Mouse (Mus musculus) fibroblast of lung, adult 2 months (primary cell): ENCODE measurements at regions not wholly inside any gene's neighbourhood (a gene's known extent, or its start where the extent isn't known, plus 50 kb on each side); places are given as distances from the start of the nearest gene placed in this dataset.
A peak's percentile ranks its signal among the peaks of the same experiment; 100 is the strongest.

Source experiments
- DNase-seq: peaks from one replicate; pipeline ENCODE4 v3.0.0-alpha.2; 2011; ENCODE audit warnings: low read depth

DNA sequence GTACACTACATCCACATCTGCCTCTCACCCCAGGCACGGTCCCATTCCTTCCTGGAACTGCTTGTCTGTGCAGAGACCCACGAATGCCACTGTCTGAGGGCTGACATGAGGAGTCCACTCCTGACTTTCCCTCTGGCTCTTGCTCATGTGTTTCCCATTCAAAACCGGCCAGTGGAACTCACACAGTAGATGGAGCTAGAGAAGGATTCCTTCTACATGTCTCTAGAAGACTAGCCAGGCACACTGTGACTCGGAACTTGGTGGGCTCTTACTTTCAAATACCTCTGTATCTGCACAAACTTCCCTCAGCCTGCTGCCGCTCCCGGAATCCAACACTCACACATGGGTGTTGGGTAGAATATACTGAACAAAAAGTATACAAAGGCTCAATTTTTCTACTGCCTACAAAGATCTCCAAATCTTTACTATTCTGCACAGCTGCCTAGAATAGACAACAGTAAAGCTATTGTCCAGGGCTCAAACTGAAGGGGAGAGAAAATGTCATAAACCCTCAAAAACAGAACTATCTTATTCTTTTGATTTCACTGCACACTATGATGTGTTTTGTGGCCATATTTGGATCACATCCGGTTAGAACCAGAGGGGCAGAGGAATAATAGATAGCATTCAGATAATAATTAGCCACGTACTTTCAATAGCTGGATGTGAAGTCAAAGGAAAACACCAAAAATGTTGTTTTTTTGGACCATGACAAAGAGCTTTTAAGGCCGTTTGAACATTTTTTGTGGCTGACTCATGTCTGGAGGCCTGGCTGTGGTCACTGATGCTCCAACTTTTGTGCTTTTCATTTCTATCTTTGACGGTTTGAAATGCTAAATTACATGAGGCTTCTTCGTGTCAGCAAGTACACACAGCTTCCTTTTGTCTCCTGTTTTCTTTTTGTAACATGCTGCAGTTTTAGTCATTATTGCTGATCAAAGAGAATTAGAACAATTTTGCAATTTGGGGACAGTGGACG is 164.3 kb upstream of the Foxd3 start:
- DNase-seq: peak; percentile 46

DNA sequence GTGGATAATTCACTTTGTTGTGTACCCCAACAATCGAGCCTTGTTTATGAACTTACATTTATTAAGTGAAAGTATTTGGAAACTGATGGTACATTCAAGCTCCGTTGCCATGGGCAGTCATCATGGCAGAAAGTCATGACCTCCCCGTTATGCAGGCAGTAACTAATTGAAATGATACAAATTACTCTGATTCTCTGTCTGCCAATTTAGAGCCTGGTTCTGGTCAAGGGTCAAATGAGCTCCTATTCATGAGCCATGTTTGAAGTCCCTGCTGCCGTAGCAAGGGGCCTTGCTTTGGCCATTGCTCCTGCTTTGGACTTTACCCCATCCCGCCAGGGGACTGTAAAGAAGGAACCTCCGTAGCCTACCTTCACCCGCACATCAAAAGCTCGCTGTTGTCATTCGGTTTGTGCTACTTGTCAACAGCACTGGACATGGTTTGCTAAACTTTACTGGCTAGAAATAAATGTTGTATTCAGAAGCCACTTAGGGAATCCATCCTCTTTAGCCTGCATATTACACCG is 152.8 kb upstream of the Foxd3 start:
- no peak for DNase-seq

DNA sequence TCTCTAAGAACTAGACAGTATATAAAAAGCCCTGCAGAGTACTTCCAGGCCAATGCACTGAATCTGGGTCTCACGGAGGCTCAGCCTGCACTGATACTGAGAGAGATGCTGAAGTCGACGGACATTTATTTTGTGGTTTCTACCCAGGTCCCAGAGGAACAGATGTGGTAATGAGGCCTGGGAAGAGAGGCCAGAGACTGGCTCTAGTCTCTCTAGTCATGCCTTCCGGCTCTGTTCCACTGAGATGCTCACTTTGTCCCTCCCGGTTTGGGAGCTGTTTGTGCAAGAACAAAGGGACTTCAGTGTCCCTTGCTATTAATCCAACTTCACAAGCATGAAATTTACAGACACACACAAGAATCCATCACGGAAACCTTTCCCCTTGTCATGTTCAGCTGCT is 144.1 kb upstream of the Foxd3 start:
- no peak for DNase-seq

DNA sequence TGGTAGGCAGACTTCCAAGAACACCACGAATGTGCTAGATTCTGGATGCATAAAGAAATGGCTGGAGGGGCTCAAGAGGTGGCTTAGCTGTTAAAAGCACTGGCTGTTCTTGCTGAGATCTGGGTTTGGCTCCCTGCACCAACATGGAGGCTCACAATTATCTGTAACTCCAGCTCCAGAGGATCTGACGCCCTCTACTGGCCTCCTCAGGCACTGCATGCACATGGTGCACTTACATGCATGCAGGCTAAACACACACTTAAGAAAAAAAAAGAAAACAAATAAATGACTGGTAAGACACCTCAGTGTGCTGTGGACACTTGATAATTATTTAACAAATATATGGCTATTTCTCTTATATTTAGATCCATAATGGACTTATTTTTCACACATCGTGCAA is 139.2 kb upstream of the Foxd3 start:
- no peak for DNase-seq

DNA sequence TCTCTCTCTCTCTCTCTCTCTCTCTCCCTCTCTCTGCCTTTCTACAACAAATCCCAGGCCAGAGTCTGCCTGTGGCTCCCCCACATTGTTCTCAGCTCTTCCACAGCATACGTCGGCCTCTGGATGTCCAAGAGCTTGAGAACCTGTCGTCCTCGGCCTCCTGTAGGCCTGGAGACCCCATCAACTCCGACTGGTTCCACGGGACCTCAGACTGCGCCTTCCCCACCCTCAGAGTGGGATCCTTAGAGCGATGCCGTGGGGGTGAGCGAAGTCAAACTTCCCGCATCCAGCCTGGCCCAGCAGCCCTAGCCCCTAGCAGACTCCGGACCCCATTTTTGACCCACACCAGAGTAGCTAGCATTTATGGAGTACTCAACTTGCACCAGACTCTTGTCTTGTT is 128.7 kb upstream of the Foxd3 start:
- no peak for DNase-seq

DNA sequence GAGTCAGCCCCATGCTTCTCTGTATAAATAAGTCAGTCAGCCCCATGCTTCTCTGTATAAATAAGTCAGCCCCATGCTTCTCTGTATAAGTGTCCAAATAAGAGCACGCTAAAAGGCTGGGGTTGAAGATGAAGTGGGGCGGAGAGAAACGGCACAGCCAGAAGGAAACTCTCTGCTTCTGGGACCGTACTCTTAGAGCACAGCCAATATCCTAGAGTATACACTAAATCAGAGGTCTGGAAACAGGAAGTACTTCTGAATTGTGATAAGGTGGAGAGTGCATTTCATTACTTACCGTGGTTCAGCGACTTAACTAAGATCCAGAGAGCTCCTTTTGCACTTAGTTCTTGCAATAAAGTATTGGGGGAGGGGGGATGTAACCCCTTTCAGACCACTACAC is 112.1 kb upstream of the Foxd3 start:
- no peak for DNase-seq

DNA sequence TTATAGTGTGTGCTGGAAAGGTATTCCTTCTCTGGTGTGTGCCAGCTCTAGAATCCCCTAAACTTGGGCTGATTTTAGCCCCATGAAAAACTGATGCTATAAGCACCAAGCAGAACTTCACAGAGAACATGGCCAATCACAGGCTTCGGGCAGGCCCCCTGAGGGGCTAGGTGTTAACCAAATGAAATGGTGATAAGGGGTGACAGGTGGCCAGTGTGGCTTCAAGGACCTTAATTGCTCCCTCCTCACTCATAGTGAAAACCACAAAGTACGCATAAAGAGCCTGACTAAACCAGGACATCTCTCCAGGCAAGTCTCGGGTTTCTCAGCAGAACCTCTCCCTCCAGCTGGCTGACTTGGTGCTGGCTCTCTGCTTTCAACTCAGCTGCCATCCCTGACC is 110.4 kb upstream of the Foxd3 start:
- DNase-seq: no peak

DNA sequence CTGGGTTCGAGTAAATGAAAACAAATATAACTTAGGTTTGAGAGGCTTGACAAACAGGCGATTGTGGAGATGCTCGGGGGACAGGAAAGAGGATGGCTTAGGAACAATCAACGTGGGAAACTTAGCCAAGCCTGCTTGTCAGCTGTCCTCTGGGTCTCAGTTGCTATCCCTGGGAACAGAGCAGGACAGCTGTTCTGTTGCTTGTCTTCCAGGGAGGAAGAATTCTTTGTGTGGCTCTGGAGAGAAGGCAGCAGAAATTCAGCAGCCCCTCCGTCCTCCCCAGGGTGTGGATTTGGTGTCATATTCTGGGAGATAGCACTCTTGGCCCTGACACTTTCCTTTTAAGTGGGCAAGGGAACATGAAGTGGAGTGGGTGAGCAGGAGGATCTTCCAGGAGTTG is 98.1 kb upstream of the Foxd3 start:
- no peak for DNase-seq

DNA sequence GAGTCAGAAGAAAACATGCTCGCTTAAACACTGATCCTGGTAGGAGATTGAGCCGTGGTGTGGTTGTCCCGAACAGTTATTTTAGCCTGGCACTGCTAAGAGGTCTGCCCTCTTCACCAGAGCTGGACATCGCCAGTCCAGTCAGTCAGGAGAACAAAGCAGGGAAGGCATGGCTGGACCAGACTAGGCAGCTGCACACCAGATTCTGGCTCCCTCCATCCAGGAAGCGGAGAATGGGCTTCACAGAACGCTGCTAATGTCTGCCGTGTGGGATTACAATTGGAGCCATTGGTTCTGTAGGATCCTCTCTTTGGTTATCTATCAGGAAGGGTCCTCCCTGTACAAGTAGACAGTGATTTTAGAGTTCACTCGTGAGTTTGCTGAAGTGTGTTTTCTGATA is 95.5 kb upstream of the Foxd3 start:
- DNase-seq: no peak

DNA sequence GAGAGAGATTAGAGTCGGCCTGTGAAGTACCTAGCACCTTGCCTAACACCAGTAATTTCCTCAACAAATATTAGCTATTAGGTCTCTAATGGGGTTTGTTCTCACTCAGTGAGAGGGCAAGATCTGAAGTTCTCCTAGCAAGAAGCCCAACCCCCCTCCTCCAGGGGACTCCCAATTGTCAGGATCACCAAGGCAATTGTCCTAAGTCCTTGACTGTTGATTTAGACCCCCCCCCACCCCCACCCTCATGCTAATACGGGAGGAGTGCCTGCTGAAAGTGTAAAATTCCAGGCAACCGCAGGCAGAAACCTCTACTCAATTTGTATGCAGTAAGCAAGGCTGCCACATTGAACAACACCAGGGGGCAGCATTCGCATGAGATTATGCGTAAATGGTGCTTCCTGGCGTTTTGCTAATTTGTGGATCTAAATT is 94.6 kb upstream of the Foxd3 start:
- no peak for DNase-seq

DNA sequence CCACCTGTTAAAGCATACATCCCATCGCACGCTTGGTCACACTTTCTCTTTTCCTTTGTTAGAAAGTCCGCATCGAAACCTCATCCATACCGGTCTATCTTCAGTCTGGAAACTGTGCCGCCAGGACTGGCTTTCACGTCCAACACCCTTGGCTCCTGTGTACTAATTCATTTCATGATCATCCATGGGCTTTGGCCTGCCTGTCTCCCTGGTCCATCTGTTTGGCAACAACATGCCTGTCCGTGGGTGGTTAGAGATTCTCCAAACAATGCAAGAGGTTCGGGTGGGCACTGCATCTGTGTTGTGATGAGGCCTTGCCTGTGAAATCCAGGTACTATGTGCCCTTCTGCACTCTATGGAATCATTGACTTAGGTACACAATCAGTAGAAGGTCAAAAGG is 90.7 kb upstream of the Foxd3 start:
- no peak for DNase-seq

DNA sequence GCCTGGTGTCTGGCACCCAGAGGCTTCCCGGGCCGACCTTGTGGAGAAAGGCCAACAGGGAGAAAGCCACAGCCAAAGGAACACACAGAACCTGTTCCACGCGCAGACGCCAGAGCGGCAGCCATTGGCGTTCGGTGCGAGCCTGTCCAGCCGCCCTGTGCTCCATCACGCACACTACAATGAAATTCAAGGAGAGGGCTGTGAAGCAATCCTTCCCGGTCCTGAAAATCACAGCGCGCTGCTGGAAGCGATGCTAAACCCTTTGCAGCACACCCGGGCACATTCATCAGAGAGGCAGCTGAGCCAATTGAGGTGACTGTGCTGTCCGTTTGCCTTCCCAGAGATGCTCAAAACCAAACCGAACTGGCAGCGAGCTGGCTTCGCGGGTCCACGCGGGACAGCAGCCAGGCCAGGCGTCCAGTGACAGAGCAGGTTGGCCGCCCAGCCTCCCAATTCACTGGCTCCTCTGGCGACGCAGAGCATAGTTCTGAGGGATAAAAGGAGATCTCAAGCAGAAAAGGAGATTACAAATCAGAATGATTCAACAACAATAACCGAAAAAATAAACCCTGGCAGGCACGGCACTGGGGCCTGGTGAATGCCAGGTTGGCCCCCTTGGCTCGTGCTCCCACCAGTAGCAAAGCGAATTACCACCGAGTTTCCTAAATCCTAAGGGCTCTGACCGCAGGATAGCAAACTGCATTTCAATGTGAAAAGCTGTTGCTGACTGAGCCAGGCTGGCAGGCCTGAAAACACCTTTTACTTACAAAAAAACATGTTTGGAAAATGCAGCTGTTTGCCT is 83.1 kb upstream of the Foxd3 start:
- no peak for DNase-seq

DNA sequence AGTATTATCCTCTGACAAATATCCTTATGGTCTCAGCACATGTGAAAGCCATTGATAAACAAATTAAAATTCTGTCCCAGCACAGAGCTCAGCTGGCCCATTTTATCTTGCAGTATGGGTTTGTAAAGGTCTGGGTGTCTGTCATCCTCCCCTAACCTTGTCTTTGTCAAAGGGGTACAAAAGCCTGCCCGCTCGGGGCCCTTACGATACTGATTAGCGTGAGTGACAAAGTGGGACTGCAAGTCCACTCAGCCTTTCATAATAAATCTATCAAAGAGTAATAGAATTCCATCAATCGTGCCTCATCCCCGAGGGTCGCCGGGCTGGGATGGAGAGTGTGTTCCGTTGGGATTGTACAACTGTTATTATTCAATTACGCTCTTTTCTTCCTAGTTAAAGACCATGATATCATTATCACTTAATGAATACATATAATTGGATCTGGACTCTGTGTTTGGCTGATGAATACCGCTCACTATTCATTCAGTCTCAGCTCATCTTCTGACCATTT is 82.0 kb upstream of the Foxd3 start:
- no peak for DNase-seq

DNA sequence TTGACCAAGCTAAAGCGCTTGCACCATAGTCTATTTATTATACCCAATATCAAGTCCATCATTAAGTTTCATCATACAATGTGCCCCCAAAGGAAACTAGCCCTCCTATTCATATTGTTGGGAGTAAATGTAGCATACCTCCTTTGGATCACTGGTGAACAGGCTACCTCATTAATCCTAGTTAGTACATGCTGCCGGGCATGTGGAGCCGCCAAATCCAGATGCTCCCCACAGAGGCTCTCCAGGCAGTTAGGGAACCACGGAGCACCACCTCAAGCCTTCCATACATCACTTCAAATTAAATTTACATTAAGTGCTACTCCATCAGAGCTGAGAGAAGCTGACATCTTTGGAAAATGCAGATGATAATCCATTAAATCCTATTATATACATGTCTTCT is 81.1 kb upstream of the Foxd3 start:
- DNase-seq: no peak

DNA sequence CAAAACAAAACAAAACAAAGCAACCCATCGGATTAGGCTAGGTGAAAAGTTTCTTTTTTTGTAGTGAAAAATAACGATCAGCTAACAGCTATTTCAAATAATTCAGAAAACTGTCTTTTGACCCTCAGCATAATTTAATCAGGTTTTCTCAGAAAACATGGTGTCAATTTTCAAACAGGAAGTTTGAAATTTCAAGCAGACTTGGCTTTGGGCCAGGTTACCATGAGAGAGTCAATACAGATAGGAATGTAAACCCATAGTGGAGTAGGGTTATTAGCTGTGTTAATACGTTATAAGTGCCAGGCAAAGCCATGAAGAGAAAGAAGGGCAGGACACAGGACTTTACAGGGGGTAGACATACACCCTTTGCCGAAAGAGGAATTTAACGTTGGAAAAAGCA is 58.3 kb upstream of the Foxd3 start:
- no peak for DNase-seq

DNA sequence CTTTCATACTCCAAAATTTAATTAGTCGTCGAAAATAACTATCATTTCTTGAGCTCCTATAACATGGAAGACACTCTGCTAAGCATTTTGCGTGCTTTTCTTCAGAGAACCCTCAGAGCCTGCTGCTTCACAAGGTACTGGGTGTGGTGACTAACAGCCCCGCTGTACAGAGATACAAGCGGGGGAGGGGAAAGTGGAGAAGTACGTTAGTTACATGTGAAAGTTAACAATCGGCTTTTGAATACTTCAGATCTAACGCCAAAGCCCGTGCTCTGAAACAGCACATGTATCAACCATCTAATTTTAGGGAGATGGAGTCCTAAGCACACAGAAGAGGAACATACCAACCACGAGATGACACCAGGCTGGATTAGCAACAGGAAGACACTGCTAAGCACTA is 55.4 kb upstream of the Foxd3 start:
- no peak for DNase-seq

DNA sequence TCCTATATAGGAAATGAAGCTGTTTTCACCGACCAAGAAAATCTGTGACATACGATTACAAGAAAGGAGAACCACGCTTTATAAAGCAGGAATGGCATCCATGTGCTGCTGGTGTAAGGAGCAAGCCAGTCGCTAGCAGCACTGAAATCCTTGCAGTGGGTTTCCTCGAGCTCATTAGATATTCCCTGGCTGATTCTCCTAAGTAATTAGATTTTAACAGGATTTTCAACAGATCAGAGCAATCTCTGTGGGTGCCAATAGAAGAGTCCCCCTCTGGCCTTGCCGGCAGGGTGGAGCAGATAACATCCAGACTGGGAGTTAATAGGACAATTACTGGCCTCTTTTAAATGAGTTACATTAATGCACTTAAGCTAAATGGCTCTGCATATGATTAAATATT is 54.6 kb upstream of the Foxd3 start:
- no peak for DNase-seq
